Mouse (Mus musculus): Measurements from ENCODE around the gene Ceacam2. TPM values are rescaled to one million over a fixed set of nuclear protein-coding genes. Genes with fewer than 3 reads are reported as not detected.
"Not testable (repeated sequence)": the region's sequence is repeated elsewhere in the genome, so short reads cannot be mapped to it uniquely, and the experiment has no call there.

Ceacam2 gene
- total RNA-seq, 2 experiments from 2014 or later, result 0.35 to 0.68 TPM

- intact Hi-C loops (cut with DNase I), result loop anchor here (2.0 kb wide), 2 partner anchors 55 to 117 kb away; no protein-coding TSS in a partner anchor
- DNase-seq (ENCODE audit: extremely low spot score in 1 of 2, low spot score in 2 of 2); H3K27ac ChIP-seq; H3K4me3 ChIP-seq: not testable (repeated sequence)
- peak; percentile 48 for TF ChIP-seq CTCF (IDR thresholded peaks at IDR 0.05)
These were observed 1.8 kb upstream of the Ceacam2 start for GRCm38 (mm10) chr7:25541464-25541863.

DNA sequence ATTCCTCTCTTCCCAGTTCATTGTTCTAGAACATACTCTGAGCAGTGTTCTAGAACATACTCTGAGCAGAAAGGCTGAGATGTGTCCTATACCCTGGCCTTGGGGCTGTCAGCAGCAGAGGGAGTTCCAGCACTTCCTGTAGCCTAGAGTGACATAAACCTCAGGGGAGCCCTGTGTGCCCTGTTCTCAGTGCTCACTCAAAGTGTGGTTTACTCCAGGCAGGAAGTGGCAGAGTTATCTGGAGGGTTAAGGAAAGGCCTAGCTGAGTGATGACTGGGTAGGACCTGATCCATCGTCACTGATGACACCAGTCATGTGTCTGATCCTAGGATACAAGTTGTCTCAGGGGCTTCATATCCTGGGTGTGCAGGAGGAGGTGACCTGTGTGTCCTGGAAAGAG is 297 bp upstream of the Ceacam2 start:
- not testable (repeated sequence) for DNase-seq (ENCODE audit: extremely low spot score in 1 of 2, low spot score in 2 of 2); H3K27ac ChIP-seq; H3K4me3 ChIP-seq
- intact Hi-C loops (cut with DNase I), result loop anchor here (2.0 kb wide), 3 partner anchors 53 to 115 kb away; partner anchors contain the start of gene Ceacam1

GRCm38 (mm10) chr7:25530837-25531236 is 8.8 kb downstream of the Ceacam2 start:
- Histone ChIP-seq H3K27ac (no peak overlapping the region), H3K4me3 (0 out of 2 replicates have a peak overlapping the region, but pooled peaks have one; percentile 9)
- intact Hi-C loops (cut with DNase I), result no loop called here
- no peak for TF ChIP-seq CTCF (IDR thresholded peaks at IDR 0.05)
- DNase-seq (ENCODE audit: extremely low spot score in 1 of 2, low spot score in 2 of 2), result no peak

DNA sequence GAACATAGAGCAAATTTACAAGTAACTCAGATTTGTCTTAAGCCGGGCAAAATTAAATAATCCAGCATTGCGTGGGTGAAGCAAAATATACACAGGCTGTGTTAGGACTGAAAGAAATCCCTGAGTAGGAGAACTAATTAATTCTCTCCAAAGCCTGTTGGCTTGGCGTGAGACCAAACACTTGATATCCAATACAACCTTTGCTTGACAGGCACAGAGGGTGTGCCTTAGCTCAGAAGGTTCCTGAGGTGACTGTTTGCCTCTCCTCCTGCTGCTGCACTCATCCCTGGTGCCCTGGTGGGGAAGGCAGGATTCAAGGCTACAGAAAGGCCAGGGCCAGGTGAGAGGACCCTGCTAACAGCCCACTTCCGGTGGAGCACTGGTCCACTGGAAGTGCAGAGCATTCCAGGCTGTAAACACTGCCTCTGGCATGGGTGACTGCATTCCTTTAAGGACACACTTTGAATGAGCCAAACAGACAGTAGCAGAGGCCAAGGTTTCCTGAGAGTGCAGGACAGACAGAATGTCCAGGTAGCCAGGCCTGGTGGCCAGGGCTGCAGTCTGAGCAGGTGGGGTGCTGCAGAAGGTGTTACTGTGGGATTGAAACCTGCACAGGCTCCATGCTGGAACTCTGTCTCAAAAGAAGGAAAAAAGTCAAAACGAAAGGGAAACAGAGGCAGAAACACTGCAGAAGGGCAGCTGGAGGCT is 23.4 kb downstream of the Ceacam2 start:
- intact Hi-C loops (cut with DNase I), result loop anchor here (10.0 kb wide), 1 partner anchor 49 kb away; no protein-coding TSS in a partner anchor
- not testable (repeated sequence) for H3K27ac ChIP-seq; H3K4me3 ChIP-seq; DNase-seq (ENCODE audit: extremely low spot score in 1 of 2, low spot score in 2 of 2)

- not testable (repeated sequence) for H3K4me3 ChIP-seq; H3K27ac ChIP-seq; DNase-seq (ENCODE audit: extremely low spot score in 1 of 2, low spot score in 2 of 2)
- intact Hi-C loops (cut with DNase I), result loop anchor here (10.0 kb wide), 1 partner anchor 49 kb away; no protein-coding TSS in a partner anchor
These were observed 24.0 kb downstream of the Ceacam2 start for GRCm38 (mm10) chr7:25515667-25516066.

DNA sequence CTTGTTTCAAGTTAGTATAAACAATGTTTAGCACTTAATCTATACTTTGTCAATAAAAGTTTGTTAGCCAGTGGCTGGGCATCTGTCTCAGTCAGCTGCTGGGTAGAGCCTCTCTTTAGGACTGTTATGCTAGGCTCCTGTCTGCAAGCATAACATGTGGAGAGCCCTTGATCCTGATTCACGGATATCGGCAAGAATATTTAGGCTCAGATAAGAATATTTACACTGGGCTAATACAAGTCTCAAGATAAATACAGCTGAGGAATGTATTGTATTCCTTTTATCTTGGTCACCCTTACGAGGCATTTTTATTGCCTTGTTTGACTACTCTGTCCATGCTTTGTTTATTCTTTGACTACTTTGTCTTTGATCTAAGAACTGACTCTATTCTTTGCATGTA is 29.7 kb downstream of the Ceacam2 start:
- TF ChIP-seq CTCF (IDR thresholded peaks at IDR 0.05), result no peak
- no peak overlapping the region for H3K4me3 ChIP-seq
- intact Hi-C loops (cut with DNase I), result loop anchor here (2.0 to 10.0 kb wide), 2 partner anchors 23 to 55 kb away; no protein-coding TSS in a partner anchor
- H3K27ac ChIP-seq, result no peak overlapping the region
- no peak for DNase-seq (ENCODE audit: extremely low spot score in 1 of 2, low spot score in 2 of 2)

- intact Hi-C loops (cut with DNase I), result no loop called here
- TF ChIP-seq CTCF (IDR thresholded peaks at IDR 0.05), result no peak
- no peak for DNase-seq (ENCODE audit: extremely low spot score in 1 of 2, low spot score in 2 of 2)
- Histone ChIP-seq H3K4me3 (no peak overlapping the region), H3K27ac (no peak overlapping the region)
These were observed 45.0 kb downstream of the Ceacam2 start for GRCm38 (mm10) chr7:25494649-25495048.

DNA sequence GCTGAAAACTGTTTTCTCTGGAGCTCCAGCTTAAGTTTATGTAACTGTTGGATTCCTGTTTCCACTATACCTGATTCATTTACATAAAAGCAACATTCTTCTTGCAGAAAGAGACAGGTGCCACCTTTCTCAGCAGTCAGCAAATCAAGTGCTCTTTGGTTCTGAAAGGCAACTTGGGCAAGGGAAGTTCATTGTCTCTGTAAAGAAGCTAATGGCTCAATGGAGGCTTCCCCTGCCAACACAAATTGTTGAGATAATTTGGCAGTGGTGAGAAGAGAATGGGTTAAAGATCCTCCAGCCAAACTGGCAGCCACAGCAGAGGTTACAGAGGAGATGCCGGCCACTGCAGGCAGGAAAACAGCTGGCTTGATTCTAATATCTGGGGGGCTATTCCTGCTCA is 49.0 kb downstream of the Ceacam2 start:
- H3K4me3 ChIP-seq; intact Hi-C loops (cut with DNase I); H3K27ac ChIP-seq; DNase-seq (ENCODE audit: extremely low spot score in 1 of 2, low spot score in 2 of 2): not testable (repeated sequence)

DNA sequence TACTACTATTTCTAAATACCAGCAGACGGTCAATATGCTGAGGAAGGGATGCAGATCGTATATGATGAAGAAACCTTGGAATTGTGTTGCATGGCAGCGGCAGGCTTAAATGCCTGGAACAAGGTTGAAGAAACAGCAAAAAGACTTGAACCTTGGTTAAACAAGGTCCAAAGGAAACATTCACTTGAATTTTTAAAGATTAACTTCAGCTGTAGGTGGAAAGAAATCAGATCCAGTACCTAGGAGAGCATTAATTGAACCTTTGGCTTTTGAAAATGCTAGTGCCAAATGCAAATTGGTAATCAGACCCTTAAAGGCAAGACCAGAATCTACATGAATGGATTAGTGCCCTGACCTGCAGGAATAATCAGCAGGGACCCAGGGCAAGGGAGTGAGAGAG is 50.3 kb downstream of the Ceacam2 start:
- H3K4me3 ChIP-seq; H3K27ac ChIP-seq; DNase-seq (ENCODE audit: extremely low spot score in 1 of 2, low spot score in 2 of 2): not testable (repeated sequence)
- intact Hi-C loops (cut with DNase I), result loop anchor here (5.0 kb wide), 1 partner anchor 108 kb away; no protein-coding TSS in a partner anchor

DNA sequence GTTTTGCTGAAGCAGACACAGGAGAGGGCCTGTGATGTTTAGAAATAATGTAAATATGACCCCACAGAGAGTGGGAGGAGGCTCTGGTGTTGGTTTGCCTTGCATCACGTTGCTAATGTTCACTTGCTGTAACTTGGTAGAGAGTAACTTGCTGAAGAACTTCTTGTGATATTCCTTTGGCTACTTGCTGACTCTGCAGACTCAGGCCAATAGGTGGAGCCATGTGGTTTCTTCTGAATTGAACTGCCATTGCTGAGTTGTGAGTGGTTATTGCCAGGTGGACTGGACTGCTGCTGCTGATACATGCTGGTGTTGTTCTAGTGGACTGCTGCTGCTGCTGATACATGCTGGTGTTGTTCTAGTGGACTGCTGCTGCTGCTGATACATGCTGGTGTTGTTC is 53.5 kb downstream of the Ceacam2 start:
- H3K4me3 ChIP-seq, result no peak overlapping the region
- H3K27ac ChIP-seq, result no peak overlapping the region
- intact Hi-C loops (cut with DNase I), result loop anchor here (2.0 to 5.0 kb wide), 2 partner anchors 55 to 111 kb away; no protein-coding TSS in a partner anchor
- DNase-seq (ENCODE audit: extremely low spot score in 1 of 2, low spot score in 2 of 2), result peak in 1 of 2 experiments; percentile 19
- peak; percentile 52 for TF ChIP-seq CTCF (IDR thresholded peaks at IDR 0.05)

GRCm38 (mm10) chr7:25485061-25485460 is 54.6 kb downstream of the Ceacam2 start:
- Histone ChIP-seq H3K4me3 (no peak overlapping the region), H3K27ac (no peak overlapping the region)
- no peak for TF ChIP-seq CTCF (IDR thresholded peaks at IDR 0.05)
- DNase-seq (ENCODE audit: extremely low spot score in 1 of 2, low spot score in 2 of 2), result no peak
- intact Hi-C loops (cut with DNase I), result loop anchor here (5.0 kb wide), 1 partner anchor 112 kb away; no protein-coding TSS in a partner anchor

DNA sequence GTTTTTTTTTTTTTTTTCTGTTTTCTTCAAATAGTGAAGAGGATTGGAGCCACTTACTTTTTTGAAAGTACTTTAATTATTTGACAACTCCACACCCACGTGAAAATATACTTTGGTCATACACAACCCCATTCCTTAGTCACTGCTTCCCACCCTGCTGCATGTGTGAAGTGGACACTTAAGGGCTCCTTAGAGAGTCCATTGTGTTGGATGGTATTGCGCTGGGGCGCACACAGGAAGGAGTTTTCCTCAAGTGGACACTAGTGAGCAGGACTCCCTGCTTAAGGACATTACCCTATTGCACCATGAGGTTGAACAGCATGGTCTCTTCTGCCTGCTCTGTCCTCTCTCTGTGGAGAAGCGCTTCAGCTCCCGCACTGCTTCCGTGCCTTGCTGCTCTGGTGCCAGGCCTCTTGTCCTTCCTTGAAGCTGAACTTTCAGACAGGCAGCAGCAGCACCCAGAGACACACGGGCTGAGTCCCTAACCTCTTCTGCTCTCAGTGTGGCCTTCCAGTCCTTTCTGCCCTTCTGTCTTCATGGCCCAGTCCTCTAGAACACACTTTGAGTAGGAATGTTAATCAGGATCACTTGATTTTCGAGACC is 56.4 kb downstream of the Ceacam2 start:
- Histone ChIP-seq H3K4me3 (no peak overlapping the region), H3K27ac (no peak overlapping the region)
- no peak for TF ChIP-seq CTCF (IDR thresholded peaks at IDR 0.05)
- no peak for DNase-seq (ENCODE audit: extremely low spot score in 1 of 2, low spot score in 2 of 2)
- intact Hi-C loops (cut with DNase I), result no loop called here

DNA sequence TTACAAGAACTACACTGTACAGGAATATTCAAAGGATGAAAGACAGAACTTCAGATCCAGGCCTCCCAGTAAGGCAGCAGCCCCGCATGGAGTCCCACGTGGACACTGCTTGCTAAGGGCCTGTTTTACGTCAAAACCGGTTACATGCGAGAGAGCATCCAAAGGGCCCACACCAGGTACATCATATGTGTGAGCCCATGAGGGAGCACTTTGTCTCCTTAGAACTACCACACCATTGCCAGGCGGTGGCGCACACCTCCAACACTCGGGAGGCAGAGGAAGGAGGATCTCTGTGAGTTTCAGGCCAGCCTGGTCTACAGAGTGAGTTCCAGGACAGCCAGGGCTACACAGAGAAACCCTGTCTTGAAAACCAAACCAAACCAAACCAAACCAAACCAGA is 58.9 kb downstream of the Ceacam2 start:
- H3K4me3 ChIP-seq; intact Hi-C loops (cut with DNase I); DNase-seq (ENCODE audit: extremely low spot score in 1 of 2, low spot score in 2 of 2): not testable (repeated sequence)

More for the DNA sequence above, 58.9 kb downstream of the Ceacam2 start:
- not testable (repeated sequence) for H3K27ac ChIP-seq
